Mouse (Mus musculus): ENCODE measurements around the gene Zfp46. TPM values are rescaled to one million over a fixed set of nuclear protein-coding genes. Genes with fewer than 3 reads are reported as not detected.
A peak's percentile ranks its signal among the peaks of the same experiment; 100 is the strongest.

The Zfp46 gene
- total and polyA plus RNA-seq, 3 experiments = 11.2 to 17.3 (median 17.2) TPM

DNA sequence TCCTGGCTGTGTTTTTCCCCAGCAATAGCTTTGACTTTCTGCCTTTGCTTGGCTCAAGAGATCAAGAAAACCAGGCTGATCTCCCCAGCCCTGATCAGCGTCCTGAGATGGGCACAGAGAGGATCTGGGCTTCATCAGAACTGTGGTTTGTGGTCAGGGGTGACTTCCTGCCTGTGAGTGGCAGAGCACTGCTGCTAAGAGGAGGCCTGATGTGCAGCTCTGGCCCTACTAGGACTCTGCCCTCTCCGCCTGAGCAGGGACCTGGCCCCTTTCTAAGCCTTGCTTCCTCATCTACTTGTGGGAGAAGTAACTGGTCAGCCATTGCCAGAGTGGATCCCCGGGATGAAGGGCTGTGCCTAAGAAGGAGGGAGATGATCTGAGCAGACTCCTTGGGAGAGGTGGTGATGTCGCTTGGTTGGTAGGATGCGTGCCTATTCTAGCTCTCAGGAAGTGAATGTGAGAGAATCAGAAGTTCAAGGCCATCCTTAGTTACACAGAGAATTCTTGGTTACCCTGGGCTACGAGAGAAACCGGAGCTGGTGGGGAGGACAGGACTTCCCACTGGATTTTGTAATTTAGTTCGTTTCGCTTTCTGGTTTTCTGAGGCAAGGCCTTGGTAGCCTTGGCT lies 17.7 kb upstream of the Zfp46 start:
- no peak for DNase-seq

DNA sequence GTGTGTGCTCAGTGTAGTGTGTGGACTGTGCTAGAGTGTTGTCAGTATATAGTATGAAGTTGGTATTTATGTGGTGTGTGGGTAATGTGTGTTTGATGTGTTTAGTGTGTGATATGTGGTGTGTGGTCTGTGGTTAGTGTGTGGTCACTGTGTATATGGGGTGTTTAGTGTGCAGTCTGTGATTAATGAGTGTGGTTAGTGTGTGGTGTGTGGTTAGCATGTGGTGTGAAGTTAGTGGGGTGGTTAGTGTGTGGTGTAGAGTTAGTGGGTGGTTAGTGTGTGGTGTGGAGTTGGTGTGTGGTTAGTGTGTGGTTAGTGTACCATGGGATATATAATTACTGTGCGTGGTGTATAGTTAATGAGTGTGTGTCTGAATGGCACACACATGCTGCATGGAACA lies 15.6 kb upstream of the Zfp46 start:
- no peak for DNase-seq

DNA sequence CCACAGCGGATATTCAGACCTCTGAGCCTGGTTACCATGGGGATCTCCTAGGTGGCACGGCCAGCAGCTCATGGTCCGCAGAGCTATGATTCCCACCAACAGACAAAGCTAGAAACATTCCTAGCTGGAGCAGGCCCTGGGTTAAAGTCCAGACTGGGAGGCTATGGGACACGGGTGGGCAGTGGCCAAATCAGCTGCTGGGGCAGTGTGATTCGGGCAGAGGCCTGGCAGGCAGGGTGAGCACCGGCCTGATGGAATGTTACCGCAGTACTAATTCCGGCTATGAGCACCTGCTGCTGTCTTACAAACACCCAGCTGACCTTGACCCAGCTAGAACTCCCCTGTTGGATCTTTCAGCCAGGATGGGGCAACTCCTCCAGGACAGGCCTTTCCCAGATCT lies 13.8 kb upstream of the Zfp46 start:
- DNase-seq = no peak

DNA sequence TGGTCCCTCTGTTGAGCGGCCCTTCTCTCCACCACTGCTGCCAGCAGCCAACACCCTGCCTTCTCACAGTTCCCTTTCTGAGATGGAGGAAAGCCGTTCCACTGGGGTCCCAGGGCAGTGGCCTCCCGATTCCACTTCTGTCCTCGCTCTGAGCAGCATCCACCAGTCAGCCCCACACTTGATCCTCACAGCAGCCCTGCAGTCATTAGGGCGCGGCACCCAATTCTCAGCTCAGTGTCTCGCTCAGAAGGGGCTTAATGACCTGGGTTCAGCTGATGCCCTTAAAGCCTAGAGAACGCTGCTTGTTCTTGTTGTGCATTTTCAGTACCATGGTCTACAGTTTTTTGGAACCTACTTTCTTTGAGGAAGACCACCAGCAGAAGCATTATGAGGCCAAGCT lies 3.4 kb upstream of the Zfp46 start:
- no peak for DNase-seq

DNA sequence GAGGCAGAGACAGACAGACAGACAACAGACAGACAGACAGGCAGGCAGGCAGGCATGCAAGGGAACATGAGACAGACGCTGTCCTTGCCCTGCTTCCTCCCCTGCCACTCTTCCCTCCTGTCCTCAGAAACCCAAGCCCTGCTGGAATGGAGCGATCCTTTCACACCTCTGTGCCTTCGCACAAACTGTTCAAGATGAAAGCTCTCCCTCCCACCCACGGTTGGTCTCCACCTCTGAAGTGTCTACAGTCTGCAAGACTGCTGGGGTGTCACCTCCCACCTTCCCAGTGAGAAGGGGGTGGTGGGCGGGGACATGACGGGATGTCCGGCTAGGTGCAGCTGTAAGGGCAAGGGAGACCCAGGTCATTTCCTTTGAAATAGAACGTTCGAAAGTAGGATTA lies 2.9 kb upstream of the Zfp46 start:
- DNase-seq = no peak

DNA sequence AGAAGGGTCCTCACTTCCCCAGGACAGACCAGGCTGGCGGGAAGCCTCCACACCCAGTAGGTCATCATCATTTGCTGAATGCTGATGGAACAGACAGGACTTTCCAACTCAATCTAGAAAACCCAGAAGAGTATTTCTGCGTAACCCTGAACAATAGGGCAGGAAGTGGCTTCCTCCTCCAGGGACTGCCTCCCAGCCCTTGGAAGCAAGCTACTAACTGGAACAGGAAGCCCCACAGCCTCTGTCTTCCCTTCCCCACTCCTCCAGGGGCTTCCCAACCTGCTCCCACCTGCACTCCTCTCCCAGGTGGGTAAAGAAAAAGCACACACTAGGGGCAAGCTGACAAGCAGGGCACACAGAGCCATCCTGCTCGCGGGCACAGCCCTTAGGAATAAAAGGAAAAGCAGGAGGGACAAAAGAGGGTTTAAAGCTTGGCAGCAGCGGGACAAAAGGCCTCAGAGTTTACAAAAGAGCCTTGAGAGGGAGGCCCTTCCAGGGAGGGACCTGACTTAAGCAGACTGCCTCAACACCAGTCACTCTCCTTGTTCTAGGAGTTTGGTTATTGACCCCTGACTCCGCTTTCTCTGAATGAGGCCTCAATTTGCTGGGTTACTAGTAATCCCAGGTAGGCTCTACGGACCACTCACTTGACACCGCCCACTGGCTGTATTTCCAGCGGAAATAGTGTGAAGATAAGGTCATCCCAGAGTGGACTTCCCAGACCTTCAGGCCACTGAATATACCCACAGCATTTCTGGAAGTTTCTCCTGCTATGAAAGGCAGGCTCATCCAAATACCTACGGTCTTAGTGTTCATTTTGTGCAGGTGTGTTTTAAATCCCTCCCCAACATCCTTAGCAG lies 1.6 kb upstream of the Zfp46 start:
- no peak for DNase-seq

DNA sequence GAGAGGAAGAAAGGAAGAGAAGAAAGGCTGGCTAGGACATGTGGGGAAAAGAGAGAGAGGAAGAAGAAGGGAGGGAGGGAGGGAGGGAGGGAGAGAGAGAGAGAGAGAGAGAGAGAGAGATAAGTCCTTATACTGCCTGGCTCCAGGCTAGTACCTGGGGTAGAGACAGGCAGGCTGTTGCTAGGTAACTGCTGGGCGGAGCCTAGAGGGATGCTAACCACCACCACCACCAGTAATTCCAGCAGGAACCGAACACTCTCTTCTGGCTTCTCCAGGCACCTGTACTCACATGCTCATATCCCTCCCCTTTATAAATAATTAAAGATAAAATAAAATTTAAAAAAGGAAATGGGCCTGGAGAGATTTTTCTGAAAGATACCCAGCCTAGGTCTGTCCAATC lies 700 bp upstream of the Zfp46 start:
- no peak for DNase-seq

DNA sequence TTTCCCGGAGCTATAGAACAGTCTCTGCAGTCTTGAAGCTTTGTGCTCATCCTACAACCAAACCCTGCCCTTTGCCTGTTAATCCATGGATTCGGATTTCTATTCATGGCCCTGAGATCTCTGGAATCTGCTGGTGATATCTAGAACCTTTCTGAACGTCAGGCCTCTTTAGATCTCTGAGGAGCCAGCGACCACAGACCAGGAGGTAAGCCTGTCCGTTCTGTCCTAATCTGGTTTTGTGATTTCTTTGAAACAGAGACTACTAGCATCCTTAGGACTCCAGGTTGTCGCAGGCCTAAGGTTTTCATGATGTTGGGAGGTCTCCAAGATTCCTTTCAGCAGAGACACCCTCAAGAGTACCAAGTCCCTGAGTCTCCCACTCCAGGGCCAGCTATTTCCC lies 408 bp downstream of the Zfp46 start:
- DNase-seq = no peak

DNA sequence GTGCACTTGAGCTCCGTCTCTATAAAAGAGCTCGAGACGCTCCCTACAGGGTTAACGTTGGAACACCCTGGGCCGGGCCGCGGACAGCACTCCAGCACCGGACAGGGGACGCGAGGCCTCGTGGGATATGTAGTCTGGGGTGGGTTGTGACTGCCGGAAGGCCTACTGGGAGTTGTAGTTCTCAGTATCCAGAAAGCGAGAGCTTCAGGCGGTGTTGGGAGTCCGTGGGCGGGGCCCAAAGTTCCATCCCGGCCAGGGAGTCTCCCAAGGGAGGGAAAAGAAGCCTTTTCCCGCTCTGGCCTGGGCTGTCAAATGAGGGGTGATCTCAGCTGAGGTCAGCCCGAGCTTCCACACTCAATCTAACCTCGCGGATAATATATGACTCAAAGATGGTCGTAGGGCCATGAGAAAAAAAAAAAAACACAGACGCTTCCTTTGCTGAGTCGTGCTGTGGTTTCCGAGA lies 896 bp downstream of the Zfp46 start:
- DNase-seq = peak; percentile 96

DNA sequence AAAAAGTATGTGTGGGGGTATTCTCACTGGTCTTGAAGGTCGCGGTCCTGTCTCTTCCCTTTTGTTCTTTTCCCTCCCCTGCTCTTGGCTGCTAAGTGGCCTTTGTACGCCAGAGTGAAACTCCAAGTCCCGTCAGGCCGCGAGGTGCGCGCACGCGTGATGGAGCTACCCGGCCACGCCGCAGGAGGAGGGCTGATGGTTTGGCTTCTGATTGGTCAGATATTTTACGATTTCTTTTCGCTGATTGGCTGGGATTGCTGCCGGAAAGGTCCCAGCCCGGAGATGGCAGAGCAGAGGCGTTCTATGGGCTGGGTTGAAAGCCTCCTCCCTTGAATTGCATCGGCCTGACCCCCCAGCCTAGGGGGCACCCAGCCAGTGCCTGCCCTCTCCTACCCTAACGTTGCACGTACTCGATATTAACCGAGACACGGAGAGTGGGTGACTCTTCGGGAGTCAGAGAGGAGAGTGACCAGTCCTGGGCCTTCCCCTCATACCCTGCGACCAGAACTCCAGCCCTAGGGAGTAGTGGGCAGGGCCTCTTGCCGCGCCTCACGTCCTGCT lies 1.4 kb downstream of the Zfp46 start:
- DNase-seq = peak; percentile 98

DNA sequence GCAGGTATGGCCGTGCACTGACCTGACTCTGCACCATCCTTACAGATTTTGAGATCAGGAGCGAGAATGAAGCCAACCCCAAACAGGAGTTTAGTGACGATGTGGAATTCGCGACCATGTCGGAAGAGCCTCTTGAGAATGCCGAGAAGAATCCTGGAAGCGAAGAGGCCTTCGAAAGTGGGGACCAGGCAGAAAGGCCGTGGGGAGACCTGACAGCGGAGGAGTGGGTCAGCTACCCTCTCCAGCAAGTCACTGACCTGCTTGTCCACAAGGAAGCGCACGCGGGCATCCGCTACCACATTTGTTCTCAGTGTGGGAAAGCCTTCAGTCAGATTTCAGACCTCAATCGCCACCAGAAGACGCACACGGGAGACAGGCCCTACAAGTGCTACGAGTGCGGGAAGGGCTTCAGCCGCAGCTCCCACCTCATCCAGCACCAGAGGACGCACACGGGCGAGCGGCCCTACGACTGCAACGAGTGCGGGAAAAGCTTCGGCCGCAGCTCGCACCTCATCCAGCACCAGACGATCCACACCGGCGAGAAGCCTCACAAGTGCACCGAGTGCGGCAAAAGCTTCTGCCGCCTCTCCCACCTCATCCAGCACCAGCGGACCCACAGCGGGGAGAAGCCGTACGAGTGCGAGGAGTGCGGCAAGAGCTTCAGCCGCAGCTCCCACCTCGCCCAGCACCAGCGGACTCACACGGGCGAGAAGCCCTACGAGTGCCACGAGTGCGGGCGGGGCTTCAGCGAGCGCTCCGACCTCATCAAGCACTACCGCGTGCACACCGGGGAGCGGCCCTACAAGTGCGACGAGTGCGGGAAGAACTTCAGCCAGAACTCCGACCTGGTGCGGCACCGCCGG lies 5.7 kb downstream of the Zfp46 start:
- DNase-seq = no peak

DNA sequence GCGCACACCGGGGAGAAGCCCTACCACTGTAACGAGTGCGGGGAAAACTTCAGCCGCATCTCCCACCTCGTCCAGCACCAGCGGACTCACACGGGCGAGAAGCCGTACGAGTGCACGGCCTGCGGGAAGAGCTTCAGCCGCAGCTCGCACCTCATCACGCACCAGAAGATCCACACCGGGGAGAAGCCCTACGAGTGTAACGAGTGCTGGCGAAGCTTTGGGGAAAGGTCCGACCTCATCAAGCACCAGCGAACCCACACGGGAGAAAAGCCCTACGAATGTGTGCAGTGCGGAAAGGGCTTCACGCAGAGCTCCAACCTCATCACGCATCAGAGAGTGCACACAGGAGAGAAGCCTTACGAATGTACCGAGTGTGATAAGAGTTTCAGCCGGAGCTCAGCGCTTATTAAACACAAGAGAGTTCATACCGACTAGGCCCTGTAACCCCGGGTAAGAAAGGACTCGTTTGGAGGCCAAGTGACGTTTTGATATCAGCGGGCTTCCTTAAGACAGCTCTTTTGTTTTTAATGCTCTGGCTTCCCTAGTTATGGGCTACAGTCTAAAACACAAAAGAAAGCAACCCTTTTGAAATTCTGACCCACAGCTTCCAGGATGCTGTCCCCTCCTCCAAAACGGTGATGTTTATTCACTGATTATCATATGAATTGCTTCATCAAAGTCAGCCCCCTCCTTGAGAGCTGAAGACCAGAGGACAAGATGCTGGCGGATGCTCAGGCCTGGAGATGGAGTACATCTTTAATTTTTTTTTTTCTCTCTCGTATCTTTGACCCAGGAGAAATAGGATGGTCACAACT lies 6.5 kb downstream of the Zfp46 start:
- no peak for DNase-seq

DNA sequence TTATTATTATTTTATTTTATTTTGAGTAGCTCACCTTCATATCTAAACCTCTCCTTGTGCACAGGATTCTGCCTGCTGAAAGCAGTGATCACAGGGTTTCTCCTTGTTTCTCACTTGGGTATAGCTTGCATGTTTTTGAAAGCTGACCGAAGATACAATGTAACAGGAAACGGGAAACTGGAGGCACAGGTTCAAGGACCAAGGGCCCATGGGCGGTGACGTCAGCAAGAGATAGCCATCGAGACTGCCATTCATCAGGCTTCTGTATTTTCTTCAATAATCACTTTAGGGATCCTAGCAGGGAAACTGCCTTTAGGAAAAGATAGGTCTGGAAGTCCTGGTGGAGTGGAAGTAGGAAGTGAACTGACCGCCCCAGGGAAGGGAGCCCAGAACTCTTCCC lies 7.2 kb downstream of the Zfp46 start:
- no peak for DNase-seq

DNA sequence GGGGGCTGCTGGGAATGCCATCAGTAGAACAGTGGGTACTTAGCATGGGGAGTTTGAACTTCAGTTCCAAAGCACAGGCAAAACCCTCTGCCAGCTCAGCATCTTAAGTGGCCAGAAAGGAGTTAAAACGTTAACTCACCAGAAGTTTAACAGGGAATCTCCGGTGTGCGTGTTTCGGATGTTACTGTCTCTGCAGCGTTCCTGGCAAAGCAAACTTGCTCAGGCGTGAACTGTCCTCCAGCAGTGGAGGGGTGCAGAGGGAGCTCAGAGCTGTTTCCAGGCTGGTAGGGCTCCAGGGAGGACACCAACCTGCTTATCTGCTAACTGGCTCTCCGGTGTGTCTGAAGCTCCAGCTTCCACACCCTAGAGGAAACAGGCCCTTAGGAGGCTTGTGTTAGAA lies 11.5 kb downstream of the Zfp46 start:
- no peak for DNase-seq

DNA sequence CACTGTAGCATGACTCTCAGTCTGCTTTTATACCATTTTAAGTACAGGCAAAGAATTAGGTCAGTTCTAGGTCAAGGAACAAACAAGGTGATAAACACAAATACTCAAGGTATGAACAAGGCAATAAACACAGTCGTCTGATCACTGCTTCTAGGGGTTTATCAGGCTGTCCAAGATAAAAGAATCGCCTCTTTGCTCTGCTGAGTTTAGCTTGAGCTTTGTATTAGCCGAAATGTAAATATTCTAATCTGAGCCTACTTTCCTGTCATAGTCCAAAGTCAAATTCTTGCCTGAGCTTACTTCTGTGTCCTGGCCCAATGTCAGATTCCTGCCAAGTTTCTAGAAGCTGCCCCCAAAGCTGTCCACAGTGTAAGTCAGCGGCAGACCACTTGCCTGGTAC lies 18.0 kb downstream of the Zfp46 start:
- no peak for DNase-seq

DNA sequence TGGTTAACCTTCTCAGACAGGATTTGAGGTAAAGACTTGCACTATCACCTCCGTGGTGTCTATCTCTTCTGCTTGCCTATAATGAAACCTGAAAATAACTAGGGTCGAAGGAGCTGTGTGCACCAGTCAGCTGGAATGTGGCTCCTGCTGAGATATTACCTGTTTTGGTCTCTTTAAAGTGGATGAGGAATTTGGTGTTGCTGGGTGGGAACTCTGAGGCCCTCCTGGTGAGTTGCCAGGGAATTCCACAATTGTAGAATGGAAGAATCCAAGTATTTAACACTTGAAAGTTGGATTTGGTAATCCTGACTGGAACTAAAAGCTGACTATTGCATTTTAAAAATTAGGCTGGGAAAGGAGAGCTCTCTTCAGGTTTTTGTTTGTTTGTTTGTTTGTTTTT lies 19.7 kb downstream of the Zfp46 start:
- DNase-seq = no peak

DNA sequence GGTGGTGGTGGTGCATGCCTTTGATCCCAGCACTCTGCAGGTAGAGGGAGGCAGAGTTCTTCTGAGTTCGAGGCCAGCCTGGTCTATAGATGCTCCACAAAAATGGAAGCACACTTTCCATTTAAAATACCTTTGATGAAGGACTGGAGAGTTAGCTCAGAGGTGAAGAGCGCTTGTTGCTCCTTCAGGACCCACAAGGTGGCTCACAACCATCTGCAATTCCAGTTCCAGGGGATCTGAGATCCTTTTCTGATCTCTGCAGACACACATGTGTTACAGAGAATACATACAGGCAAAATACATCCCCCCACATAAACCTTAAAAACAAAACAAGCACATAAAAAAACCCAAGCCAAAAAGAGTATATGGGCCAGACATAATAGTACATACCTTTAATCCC lies 23.9 kb downstream of the Zfp46 start:
- no peak for DNase-seq

DNA sequence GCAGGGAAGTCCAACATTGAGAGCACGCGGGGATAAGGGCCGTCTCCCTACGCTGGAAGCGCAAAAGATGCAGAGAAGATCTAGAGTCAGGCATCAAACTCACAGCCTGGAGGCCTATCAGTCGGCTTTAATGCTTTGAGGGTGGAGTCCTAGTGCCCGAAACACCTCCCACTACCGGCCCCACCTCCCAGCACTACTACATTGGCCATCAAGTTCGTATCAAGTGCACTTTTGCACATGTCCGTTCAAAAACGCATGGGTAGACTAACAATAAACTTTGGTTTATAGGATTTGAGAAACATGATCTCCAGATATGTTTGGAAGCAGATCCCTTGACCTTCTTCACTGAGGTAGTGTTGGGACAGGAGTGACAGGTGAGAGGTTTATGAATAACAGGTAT lies 25.3 kb downstream of the Zfp46 start:
- peak; percentile 81 for DNase-seq

DNA sequence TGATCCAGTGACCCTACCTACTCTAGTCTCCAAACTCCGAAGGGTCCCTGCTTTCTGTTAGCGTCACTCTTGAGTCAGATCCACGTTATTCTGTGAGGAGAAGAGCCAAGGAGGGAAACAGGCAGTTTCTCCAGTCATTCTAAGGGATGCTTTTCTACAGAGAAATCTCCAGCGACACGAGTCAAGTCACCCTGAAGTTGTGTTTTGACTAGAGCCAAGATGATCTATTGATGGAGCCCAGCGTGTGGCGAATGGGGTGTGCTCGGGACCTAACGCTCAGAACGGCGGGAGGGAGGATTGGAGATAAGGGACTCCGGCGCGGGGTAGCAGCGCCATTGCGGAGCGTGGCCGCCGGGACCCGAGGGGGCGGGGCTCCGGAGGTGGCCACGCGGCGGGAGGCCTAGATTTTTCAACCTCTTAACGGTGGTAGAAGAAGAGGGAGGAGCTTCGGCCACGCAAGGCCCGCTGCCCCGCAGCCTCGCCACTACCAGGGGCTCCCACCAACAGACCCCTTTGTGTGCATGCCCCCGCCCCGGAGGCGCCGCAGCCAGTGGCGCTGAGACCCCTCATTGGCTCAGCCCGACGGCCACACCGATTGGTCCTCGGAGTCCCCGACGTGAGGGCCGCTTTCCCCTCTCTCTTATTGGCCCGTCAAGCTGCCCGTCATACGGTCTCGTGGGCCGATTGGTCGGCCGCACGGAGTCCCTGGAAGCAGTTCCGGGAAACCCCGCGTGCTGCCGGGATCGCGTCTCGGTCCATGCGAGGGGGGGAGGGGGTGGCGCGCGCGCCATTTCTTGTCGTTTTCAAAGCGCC lies 26.0 kb downstream of the Zfp46 start, which contains the start of gene Hnrnpr:
Hnrnpr (plus strand) TSS at position 714 of the 813 bp plus-strand sequence.
- DNase-seq = peak; percentile 100
